Mouse (Mus musculus) left cerebral cortex, adult 2 months (tissue): Measurements from ENCODE around the gene Ppcs. TPM values are rescaled to one million over a fixed set of nuclear protein-coding genes. Genes with fewer than 3 reads are reported as not detected.

ENCODE experiments used
- DNase-seq, 2 experiments: peaks; one replicate each; pipeline ENCODE4 v3.0.0; 2021 to 2022; ENCODE audit warnings: low spot score in 2 of 2, mixed read lengths in 1 of 2; ENCODE audit errors: extremely low spot score in 1 of 2
- H3K27ac ChIP-seq: fragments of 200-600 bp; 2 replicates; pipeline ENCODE4 v1.8.1; 2022
- H3K4me3 ChIP-seq: fragments of 200-600 bp; 2 replicates; pipeline ENCODE4 v1.8.1; 2022
- CTCF ChIP-seq: fragments of 200-600 bp; IDR thresholded peaks from 2 replicates; pipeline ENCODE4 v1.8.1; 2022; ENCODE audit warnings: antibody characterized with exemption, mild to moderate bottlenecking, moderate library complexity
- intact Hi-C: fragments of 180-260 bp; cut with DNase I; formaldehyde crosslinking; loops from one replicate; pipeline ENCODE4 v1.15.1; 2025
- total RNA-seq, 2 experiments: library from RNA; stranded (reverse); gene quantifications; 2 replicates each; pipeline ENCODE4 v1.2.3; 2021

The Ppcs gene
- total RNA-seq, 2 experiments from 2014 or later = 5.7 to 7.0 TPM

DNA sequence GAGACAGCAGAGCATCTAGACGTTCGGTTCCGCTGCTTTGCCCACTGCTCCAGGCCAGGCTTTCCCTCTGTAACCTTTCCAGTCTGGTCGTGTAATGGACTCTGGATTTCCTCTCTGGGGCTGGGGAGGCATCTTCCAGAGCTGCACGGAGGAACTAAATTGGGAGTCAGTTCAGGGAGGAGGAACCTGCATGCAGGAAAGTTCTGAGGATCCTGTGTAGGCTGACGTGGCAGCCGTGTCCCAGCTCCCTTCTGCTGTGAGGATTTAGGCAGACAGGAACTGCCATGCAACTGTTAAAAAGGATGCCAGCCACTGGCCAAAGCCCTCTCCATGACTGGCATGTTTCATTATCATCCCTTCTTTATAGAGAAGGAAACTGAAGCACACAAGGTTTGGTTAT is 28.2 kb upstream of the Ppcs start:
- intact Hi-C loops = no loop called here
- TF ChIP-seq CTCF = no peak
- no peak overlapping the region for H3K27ac ChIP-seq
- DNase-seq = no peak
- H3K4me3 ChIP-seq = no peak overlapping the region

- intact Hi-C loops = no loop called here
- no peak for TF ChIP-seq CTCF
- no peak for DNase-seq
- no peak overlapping the region for H3K4me3 ChIP-seq
- H3K27ac ChIP-seq = no peak overlapping the region
Measured at GRCm38 (mm10) chr4:119447786-119448185, 25.6 kb upstream of the Ppcs start.

DNA sequence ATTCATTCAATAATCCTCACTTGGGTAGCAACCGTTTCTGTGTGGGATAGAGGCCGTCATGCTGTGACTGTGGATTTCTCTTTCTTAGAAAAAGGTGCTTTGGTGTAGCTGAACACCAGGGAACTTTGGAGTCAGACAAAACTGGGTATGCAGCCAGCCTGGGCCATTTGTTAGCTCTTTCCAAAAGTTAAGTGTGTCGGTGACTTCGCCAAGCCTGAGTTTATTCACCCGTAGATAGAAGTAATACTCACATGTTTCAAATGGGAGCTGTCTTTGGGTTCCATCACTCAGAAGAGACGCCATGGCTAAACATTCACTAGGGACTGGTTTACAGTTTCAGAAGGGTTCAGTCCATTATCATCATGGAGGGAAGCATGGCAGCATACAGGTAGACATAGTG is 25.0 kb upstream of the Ppcs start:
- intact Hi-C loops = no loop called here
- no peak for TF ChIP-seq CTCF
- Histone ChIP-seq H3K4me3 (no peak overlapping the region), H3K27ac (no peak overlapping the region)
- DNase-seq = no peak

GRCm38 (mm10) chr4:119442539-119442938 is 20.3 kb upstream of the Ppcs start:
- TF ChIP-seq CTCF = no peak
- DNase-seq = no peak
- Histone ChIP-seq H3K27ac (no peak overlapping the region), H3K4me3 (no peak overlapping the region)
- intact Hi-C loops = no loop called here

- intact Hi-C loops = no loop called here
- H3K27ac ChIP-seq = no peak overlapping the region
- no peak overlapping the region for H3K4me3 ChIP-seq
- TF ChIP-seq CTCF = no peak
- DNase-seq = no peak
Measured at GRCm38 (mm10) chr4:119441836-119442235, 19.6 kb upstream of the Ppcs start.

DNA sequence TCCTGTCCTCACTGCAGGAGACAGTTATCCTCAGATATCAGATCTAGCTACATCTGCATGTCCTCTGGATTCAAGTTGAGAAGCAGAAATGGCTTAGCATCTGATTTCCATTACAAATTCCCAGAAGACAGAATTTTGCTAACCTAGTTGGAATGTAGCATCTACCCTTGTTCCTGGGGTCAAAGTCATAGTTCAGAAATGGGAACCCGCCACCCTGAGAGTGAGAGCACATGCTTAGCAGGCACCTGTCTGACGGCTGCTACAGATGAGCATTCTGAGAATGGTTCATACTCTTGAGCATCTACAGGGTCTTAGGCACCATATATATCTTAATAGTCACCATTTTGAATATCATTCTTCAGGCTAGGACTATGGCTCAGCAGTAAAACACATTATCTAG is 15.7 kb upstream of the Ppcs start:
- intact Hi-C loops = no loop called here
- no peak overlapping the region for H3K27ac ChIP-seq
- TF ChIP-seq CTCF = no peak
- H3K4me3 ChIP-seq = no peak overlapping the region
- DNase-seq = no peak

GRCm38 (mm10) chr4:119430678-119431077 is 8.5 kb upstream of the Ppcs start:
- intact Hi-C loops = no loop called here
- no peak overlapping the region for H3K4me3 ChIP-seq
- peak; percentile 59 for TF ChIP-seq CTCF
- DNase-seq = peak in 1 of 2 experiments; percentile 42
- no peak overlapping the region for H3K27ac ChIP-seq

- TF ChIP-seq CTCF = no peak
- intact Hi-C loops = no loop called here
Measured at GRCm38 (mm10) chr4:119427680-119428079, 5.5 kb upstream of the Ppcs start.

DNA sequence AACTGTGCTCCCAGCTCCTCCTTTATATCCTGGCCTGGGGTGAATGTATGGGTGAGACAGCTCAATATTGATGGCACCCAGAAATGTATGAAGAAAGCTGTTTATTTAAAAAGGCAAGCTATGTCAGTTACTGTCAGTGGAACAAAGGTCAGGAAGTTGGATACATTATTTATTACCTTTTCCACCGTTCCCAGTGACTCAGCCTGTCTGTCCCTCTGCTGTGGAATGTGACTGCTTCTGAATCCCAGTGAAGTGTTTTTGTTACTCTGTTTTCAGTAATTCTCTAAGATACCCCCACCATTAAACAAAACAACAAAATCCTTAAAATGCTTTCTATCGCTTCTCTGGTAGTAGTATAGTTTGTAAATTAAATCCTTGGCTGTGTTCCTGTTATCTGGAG is 3.4 kb upstream of the Ppcs start:
- H3K4me3 ChIP-seq = no peak overlapping the region
- no peak overlapping the region for H3K27ac ChIP-seq
- intact Hi-C loops = no loop called here
- TF ChIP-seq CTCF = no peak
- no peak for DNase-seq

More at GRCm38 (mm10) chr4:119427680-119428079, 5.5 kb upstream of the Ppcs start:
- H3K4me3 ChIP-seq = no peak overlapping the region
- H3K27ac ChIP-seq = no peak overlapping the region
- no peak for DNase-seq

DNA sequence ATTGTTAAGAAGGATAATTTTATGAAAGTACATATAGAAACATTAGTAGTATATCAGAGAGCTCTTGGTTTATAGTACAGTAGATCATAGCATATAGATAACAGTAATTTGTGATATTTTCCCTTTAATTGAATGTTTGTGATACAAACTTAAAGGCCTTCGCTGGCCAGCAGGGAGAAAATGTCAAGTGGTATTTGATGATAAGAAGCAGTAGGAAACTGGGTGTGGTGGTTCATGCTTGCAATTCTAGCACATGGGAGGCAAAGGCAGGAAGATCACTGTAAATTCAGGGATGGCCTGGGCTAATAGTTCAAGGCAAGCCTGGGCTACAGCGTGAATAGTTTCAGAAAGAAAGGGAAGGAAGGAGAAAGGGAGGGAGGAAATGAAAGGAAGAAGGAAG is 2.9 kb upstream of the Ppcs start:
- intact Hi-C loops = no loop called here

GRCm38 (mm10) chr4:119421921-119422293 is 313 bp downstream of the Ppcs start:
- TF ChIP-seq CTCF = no peak
- intact Hi-C loops = loop anchor here (2.0 to 5.0 kb wide), 2 partner anchors 40 to 117 kb away; partner anchors contain the start of gene Frg2f1
- H3K27ac ChIP-seq = peak overlapping the region; percentile 94
- H3K4me3 ChIP-seq = peak overlapping the region; percentile 86
- no peak for DNase-seq

More for the DNA sequence above, 2.9 kb upstream of the Ppcs start:
- Histone ChIP-seq H3K4me3 (no peak overlapping the region), H3K27ac (no peak overlapping the region)
- DNase-seq = no peak
- TF ChIP-seq CTCF = no peak

DNA sequence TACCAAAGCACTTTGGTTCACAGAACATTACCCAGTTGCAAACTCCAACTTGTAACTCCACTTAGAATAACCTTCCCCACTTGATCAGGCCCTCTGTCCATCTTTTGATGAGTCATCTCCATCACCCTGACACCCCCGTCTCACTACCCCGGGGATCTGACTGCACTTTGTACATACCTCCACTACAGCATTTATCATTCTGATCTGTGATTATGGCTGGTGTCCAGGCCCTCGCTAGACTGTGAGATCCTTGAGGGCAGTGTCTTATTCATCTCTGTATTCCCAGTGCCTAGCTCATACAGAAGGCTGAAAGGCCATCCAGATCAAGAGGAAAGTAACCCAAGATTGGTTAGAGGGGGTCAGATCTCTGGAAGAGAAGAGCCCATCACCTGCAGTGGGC is 1.0 kb downstream of the Ppcs start:
- Histone ChIP-seq H3K4me3 (peak overlapping the region; percentile 86), H3K27ac (no peak overlapping the region)
- no peak for TF ChIP-seq CTCF
- DNase-seq = no peak
- intact Hi-C loops = loop anchor here (5.0 kb wide), 1 partner anchor 41 kb away; no protein-coding TSS in a partner anchor

DNA sequence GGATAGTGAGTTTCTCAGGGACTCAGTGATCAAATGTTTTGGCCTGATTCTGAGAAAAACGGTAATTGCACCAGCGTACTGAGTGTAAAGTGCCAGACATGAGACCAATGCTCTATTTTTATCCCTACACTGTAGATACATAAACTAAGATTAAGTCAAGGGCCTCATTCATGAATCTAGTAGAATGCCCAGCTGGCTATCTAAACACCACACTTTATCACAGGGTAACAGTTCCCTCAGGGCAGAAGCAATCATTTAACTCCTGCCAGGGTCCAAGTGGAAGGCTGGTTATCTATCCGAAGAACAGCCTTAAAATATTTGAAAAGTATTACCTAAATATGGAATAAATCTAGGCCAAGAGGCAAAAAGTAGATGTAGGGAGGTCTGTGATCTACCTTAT is 4.3 kb downstream of the Ppcs start:
- Histone ChIP-seq H3K4me3 (no peak overlapping the region), H3K27ac (no peak overlapping the region)
- no peak for DNase-seq
- intact Hi-C loops = loop anchor here (10.0 kb wide), 1 partner anchor 173 kb away; no protein-coding TSS in a partner anchor
- no peak for TF ChIP-seq CTCF

- Histone ChIP-seq H3K4me3 (no peak overlapping the region), H3K27ac (no peak overlapping the region)
- no peak for DNase-seq
- TF ChIP-seq CTCF = no peak
- intact Hi-C loops = loop anchor here (10.0 kb wide), 1 partner anchor 172 kb away; no protein-coding TSS in a partner anchor
Measured at GRCm38 (mm10) chr4:119417270-119417669, 5.0 kb downstream of the Ppcs start.
